Mouse (Mus musculus) limb, embryonic 12.5 days (tissue): ENCODE data around the gene Hoxd8. TPM values are rescaled to one million over a fixed set of nuclear protein-coding genes. Genes with fewer than 3 reads are reported as not detected.

Experiments used
- ATAC-seq: fragments of 200-750 bp; cut with Nextera tagmentation; 2 replicates; pipeline ENCODE4 v1.8.0; 2017; ENCODE audit warnings: low read depth, moderate TSS enrichment; ENCODE audit not compliant: insufficient number of reproducible peaks, insufficient read depth, low FRiP score, low TSS enrichment
- H3K27ac ChIP-seq: fragments of 300-500 bp; sonication (generic); 2 replicates; pipeline ENCODE4 v1.5.1; 2016; ENCODE audit warnings: mild to moderate bottlenecking, moderate library complexity
- H3K27me3 ChIP-seq: fragments of 300-500 bp; sonication (generic); 2 replicates; pipeline ENCODE4 v1.6.1; 2016; ENCODE audit warnings: mild to moderate bottlenecking, moderate library complexity
- H3K36me3 ChIP-seq: fragments of 300-500 bp; sonication (generic); 2 replicates; pipeline ENCODE4 v1.6.1; 2016; ENCODE audit warnings: mild to moderate bottlenecking, moderate library complexity
- H3K4me1 ChIP-seq: fragments of 300-500 bp; sonication (generic); replicated peaks from 2 replicates; pipeline ENCODE4 v1.6.1; 2016
- H3K4me2 ChIP-seq: fragments of 300-500 bp; sonication (generic); 2 replicates; pipeline ENCODE4 v1.6.1; 2016; ENCODE audit warnings: mild to moderate bottlenecking, moderate library complexity
- H3K4me3 ChIP-seq: fragments of 300-500 bp; sonication (generic); replicated peaks from 2 replicates; pipeline ENCODE4 v1.5.1; 2016; ENCODE audit warnings: mild to moderate bottlenecking
- H3K9ac ChIP-seq: fragments of 300-500 bp; sonication (generic); replicated peaks from 2 replicates; pipeline ENCODE4 v1.6.1; 2016; ENCODE audit warnings: mild to moderate bottlenecking, moderate library complexity
- H3K9me3 ChIP-seq: fragments of 300-500 bp; sonication (generic); 2 replicates; pipeline ENCODE4 v1.6.1; 2016; ENCODE audit warnings: mild to moderate bottlenecking, moderate library complexity
- WGBS: fragments of 180-500 bp; shearing (Covaris S2); methylation state at CpG from one replicate; pipeline ENCODE4 v1.1.7; 2016; 5-methylcytosine and 5-hydroxymethylcytosine counted together
- polyA plus RNA-seq: library from polyadenylated mRNA; unstranded; fragments of >200 nt; fragmentation: Nextera tagmentation; extraction: Ambion mirVana; gene quantifications from 2 replicates; pipeline ENCODE4 v1.2.1, GENCODE M21; 2016

Gene Hoxd8
- polyA plus RNA-seq, 1 experiment from 2014 or later: 7.5 TPM

GRCm38 (mm10) chr2:74660421-74661375 lies 43.7 kb upstream of the Hoxd8 start:
- Histone ChIP-seq H3K9ac (peak overlapping the region; percentile 93), H3K4me3 (peak overlapping the region; percentile 57), H3K4me1 (peaks cover 27% of the 10 kb centered on the region), H3K4me2 (peak overlapping the region; percentile 70), H3K27me3 (peaks cover 72% of the 10 kb centered on the region), H3K36me3 (0 out of 2 replicates have a peak, but pooled peaks cover 8% of the 10 kb centered on the region), H3K9me3 (no peaks in the 10 kb centered on the region), H3K27ac (peak overlapping the region; percentile 90)
- WGBS: under 1% methylated on average over 30 of the region's 30 CpGs
- no peak for ATAC-seq

DNA sequence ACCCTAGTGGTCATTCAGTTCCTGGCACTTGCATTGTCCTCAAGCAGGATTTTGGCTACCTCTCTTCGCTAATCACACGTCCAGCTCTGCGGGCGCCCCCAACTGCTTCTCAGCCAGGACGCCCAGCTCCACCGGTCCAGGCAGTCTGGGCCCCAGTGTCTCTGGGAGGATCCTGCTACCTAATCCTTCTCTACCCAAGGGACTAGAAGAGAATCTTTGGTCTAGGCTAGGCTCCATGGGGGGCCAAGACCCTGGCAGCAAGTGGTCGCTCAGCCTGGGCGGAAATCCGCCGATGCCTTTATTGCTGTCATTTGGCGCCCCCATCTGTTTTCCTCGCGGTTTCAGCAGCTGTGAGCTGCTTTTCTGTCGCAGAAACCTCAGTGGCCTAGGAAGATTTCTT lies 42.7 kb upstream of the Hoxd8 start:
- Histone ChIP-seq H3K4me1 (peaks cover 21% of the 10 kb centered on the region; the same call in 1 of the 2 replicates), H3K27ac (peak overlapping the region; percentile 82), H3K9me3 (no peaks in the 10 kb centered on the region), H3K4me2 (peak overlapping the region; percentile 70), H3K36me3 (0 out of 2 replicates have a peak, but pooled peaks cover 8% of the 10 kb centered on the region), H3K4me3 (peak overlapping the region; percentile 57), H3K27me3 (peaks cover 70% of the 10 kb centered on the region), H3K9ac (peak overlapping the region; percentile 93)
- ATAC-seq: peak; percentile 45; the same call in 1 of the 2 replicates
- WGBS: under 1% methylated on average over 14 of the region's 14 CpGs

- Histone ChIP-seq H3K9me3 (no peaks in the 10 kb centered on the region), H3K4me3 (peak overlapping the region; percentile 29), H3K27ac (peak overlapping the region; percentile 85), H3K4me2 (peak overlapping the region; percentile 74), H3K9ac (peak overlapping the region; percentile 56), H3K36me3 (no peaks in the 10 kb centered on the region), H3K27me3 (peaks cover 75% of the 10 kb centered on the region), H3K4me1 (peaks cover 31% of the 10 kb centered on the region)
- no peak for ATAC-seq
- 1% methylated on average over 18 of the region's 18 CpGs for WGBS
Observed at GRCm38 (mm10) chr2:74663291-74663925, 41.0 kb upstream of the Hoxd8 start.

GRCm38 (mm10) chr2:74666411-74666810 lies 38.0 kb upstream of the Hoxd8 start:
- H3K9ac ChIP-seq: peak overlapping the region; percentile 99
- H3K9me3 ChIP-seq: no peaks in the 10 kb centered on the region
- WGBS: 3% methylated on average over 7 of the region's 7 CpGs
- ATAC-seq: no peak
- H3K4me3 ChIP-seq: peak overlapping the region; percentile 90
- H3K27ac ChIP-seq: peak overlapping the region; percentile 85
- peaks cover 27% of the 10 kb centered on the region for H3K4me1 ChIP-seq
- no peaks in the 10 kb centered on the region for H3K36me3 ChIP-seq
- H3K4me2 ChIP-seq: peak overlapping the region; percentile 74
- H3K27me3 ChIP-seq: peaks cover 69% of the 10 kb centered on the region

DNA sequence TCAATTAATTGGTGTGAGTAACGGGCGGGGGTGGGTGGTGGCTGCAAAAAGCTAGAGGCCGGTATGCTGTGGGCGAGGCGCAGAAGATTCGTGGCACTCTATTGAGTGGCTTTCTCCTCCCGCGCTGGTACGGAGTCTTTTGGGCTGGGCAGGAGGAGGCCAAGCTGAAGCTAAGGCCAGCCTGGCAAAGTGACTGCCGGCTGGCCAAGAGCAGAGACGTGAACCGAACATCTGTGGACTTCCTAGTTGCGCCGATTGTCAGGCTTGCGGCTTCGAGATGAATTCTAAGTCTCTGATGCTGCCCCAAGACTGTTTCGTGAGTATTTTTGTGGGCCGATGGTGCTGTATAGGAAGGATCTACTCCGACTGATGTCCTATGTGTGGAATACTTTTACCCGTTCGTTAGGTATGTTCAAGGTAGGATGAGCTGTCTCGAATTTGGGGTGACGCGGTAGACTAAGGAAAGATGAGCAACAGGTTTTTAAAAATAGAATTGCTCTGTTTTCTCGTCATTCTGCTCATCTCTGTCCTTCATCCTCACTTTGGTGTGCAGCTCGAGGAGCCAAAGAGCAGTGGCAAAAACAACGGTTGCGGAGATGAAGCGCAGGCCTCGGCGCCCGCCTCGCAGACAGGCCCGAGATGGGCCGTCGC lies 37.1 kb upstream of the Hoxd8 start:
- Histone ChIP-seq H3K27ac (peak overlapping the region; percentile 95), H3K27me3 (peaks cover 64% of the 10 kb centered on the region), H3K9ac (peak overlapping the region; percentile 99), H3K9me3 (no peaks in the 10 kb centered on the region), H3K4me2 (peak overlapping the region; percentile 74), H3K4me3 (peak overlapping the region; percentile 90), H3K36me3 (no peaks in the 10 kb centered on the region), H3K4me1 (peaks cover 22% of the 10 kb centered on the region)
- WGBS: under 1% methylated on average over 36 of the region's 36 CpGs
- no peak for ATAC-seq

- Histone ChIP-seq H3K9me3 (no peaks in the 10 kb centered on the region), H3K27me3 (peaks cover 68% of the 10 kb centered on the region), H3K36me3 (no peaks in the 10 kb centered on the region), H3K4me3 (peak within 1 kb of the TSS; percentile 90), H3K4me1 (peaks cover 22% of the 10 kb centered on the region), H3K27ac (peak within 1 kb of the TSS; percentile 95), H3K9ac (peak within 1 kb of the TSS; percentile 99), H3K4me2 (peak within 1 kb of the TSS; percentile 74)
- WGBS: under 1% methylated on average over 28 of the region's 51 CpGs
- ATAC-seq: peak; percentile 89
Observed at GRCm38 (mm10) chr2:74667842-74668357, 36.5 kb upstream of the Hoxd8 start, which contains the start of gene Hoxd13. Gene Hoxd13 (plus strand): TSS chr2:74668310.

DNA sequence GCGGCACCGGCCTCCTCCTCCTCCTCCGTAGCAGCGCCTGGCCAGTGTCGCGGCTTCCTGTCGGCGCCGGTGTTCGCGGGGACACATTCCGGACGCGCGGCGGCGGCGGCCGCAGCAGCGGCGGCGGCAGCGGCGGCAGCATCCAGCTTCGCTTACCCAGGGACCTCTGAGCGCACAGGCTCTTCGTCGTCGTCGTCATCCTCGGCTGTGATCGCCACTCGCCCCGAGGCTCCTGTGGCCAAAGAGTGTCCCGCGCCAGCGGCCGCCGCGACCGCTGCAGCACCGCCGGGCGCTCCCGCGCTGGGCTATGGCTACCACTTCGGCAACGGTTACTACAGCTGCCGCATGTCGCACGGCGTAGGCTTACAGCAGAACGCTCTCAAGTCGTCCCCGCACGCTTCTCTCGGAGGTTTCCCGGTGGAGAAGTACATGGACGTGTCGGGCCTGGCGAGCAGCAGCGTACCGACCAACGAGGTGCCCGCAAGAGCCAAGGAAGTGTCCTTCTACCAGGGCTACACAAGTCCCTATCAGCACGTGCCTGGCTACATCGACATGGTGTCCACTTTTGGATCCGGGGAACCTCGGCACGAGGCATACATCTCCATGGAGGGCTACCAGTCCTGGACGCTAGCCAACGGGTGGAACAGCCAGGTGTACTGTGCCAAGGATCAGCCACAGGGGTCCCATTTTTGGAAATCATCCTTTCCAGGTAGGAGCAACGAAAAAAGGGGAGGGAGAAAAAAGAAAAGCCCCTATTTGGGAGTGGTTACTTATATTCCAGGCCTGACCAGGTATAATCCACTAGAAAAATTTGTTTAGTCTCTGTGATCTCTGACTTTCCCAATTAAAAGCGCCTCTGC lies 35.8 kb upstream of the Hoxd8 start:
- ATAC-seq: no peak
- H3K4me2 ChIP-seq: peak overlapping the region; percentile 74
- under 1% methylated on average over 72 of the region's 74 CpGs for WGBS
- H3K4me1 ChIP-seq: peaks cover 21% of the 10 kb centered on the region
- H3K27me3 ChIP-seq: peaks cover 69% of the 10 kb centered on the region
- no peaks in the 10 kb centered on the region for H3K36me3 ChIP-seq
- H3K27ac ChIP-seq: peak overlapping the region; percentile 95
- H3K4me3 ChIP-seq: peak overlapping the region; percentile 90
- no peaks in the 10 kb centered on the region for H3K9me3 ChIP-seq
- H3K9ac ChIP-seq: peak overlapping the region; percentile 99

GRCm38 (mm10) chr2:74669230-74669578 lies 35.2 kb upstream of the Hoxd8 start:
- ATAC-seq: no peak
- Histone ChIP-seq H3K4me1 (peaks cover 27% of the 10 kb centered on the region), H3K4me3 (peak overlapping the region; percentile 90), H3K9me3 (no peaks in the 10 kb centered on the region), H3K27ac (peak overlapping the region; percentile 95), H3K36me3 (no peaks in the 10 kb centered on the region), H3K4me2 (peak overlapping the region; percentile 74), H3K27me3 (peaks cover 69% of the 10 kb centered on the region), H3K9ac (peak overlapping the region; percentile 99)
- 0% methylated on average over 3 of the region's 3 CpGs for WGBS

DNA sequence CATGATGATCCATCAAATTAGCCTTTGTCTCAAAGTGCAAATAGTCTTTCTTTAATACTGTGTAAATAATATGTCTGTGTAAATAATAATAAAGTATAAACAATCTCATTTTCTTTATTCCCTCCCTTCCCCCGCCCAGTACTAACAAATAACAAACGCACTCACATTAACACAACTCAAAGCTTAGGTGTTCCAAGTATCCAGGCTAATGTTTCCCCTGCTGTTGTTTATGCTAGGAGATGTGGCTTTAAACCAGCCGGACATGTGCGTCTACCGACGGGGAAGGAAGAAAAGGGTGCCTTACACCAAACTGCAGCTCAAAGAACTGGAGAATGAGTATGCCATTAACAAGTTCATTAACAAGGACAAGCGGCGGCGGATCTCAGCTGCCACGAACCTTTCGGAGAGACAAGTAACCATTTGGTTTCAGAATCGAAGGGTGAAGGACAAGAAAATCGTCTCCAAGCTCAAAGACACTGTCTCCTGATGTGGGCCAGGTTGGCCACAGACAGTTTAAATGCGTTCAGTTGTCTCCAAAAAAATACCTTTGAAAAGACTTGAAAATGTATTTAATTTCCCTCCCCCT lies 34.7 kb upstream of the Hoxd8 start:
- Histone ChIP-seq H3K36me3 (no peaks in the 10 kb centered on the region), H3K27me3 (peaks cover 69% of the 10 kb centered on the region), H3K4me2 (peak overlapping the region; percentile 74), H3K9me3 (no peaks in the 10 kb centered on the region), H3K4me1 (peaks cover 28% of the 10 kb centered on the region), H3K4me3 (peak overlapping the region; percentile 90), H3K27ac (peak overlapping the region; percentile 95), H3K9ac (peak overlapping the region; percentile 99)
- ATAC-seq: no peak
- WGBS: 1% methylated on average over 14 of the region's 14 CpGs
